Mouse (Mus musculus) R1 (cell line): ENCODE data around the gene Bola1.
"Not testable (repeated sequence)": the region's sequence is repeated elsewhere in the genome, so short reads cannot be mapped to it uniquely, and the experiment has no call there.

Experiments
- DNase-seq: peaks from one replicate; pipeline ENCODE4 v3.0.0-alpha.2; 2018; ENCODE audit warnings: low read depth, low spot score

The Bola1 gene

DNA sequence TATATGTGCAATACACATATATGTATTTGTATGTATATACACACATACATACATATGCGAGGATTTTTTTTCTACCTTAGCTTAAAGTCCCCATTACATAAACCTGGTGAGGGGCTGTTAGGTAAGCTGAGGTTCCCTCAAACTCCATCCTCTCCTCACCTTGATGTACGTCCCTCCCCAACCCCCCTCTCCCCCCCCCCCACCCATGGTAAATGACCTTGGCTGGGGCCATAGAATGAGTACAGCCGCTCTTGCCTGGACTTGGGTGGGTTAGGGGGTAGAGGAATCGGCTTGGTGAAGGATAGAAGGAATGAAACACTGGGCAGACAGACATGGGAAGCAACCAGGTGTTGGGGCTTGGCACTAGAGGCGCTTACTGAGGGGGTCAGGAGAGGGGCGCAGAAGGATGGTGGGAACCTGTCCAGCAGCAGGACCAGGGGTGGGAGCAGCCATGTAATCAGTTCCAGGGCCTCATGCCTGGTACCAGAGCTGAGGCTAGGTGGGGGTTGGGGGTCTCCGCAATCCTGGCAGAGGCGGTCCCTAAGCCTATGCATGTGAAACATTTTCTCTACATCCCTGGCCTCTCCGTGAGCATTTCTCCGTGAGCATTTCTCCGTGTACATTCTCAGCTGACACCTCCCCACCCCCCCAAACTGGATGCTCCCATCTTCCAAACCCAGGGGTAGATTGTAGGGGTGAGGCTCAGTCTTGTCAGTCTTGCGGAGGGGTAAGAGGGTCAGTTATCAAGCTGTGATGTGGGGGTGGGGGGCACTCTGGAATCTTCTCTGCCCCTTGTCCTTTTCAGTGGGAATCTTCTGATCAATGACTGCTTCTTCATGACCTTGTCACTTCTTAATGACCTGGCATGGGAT, 37.8 kb downstream of the Bola1 start:
- DNase-seq = no peak

DNA sequence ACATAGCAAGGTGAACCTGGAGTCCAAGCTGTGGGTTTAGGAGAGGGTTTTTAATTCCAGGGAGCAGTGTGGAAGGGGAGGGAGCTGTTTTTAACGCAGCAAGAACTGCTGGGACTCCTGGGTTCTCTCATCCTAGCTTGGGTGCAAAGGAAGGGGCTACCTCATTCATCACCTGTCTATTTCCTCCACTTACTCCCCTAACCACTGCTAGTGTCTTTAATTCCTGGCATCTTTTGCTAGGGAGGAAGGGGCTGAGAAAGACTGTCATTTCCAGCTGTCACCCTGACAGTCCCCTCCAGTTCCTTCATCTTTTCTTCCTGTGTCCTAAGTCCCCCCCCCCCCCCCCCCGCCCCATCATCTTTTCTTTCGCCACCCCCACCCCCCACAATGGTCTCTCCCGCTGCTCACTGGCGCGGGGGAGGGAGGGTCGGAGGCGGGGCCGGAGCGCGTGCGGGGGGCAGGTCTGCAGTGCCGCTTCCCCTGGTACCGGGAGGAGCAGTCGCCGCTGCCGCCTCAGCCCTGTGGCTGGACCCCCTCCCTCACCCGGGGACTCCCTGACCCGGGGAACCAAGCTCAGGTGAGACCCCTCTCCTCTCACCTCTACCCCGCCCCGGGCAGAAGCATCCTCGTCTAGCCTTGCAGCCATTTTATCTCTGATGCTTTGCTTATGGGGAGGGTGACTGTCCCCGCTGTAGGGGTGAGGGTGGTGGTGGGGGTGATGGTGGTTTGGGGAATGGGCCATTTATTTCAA, 38.6 kb downstream of the Bola1 start, which contains the start of gene Sv2a:
Gene Sv2a, plus strand, starts transcription at position 425 of the 751 bp plus-strand sequence.
- DNase-seq = peak; percentile 40

DNA sequence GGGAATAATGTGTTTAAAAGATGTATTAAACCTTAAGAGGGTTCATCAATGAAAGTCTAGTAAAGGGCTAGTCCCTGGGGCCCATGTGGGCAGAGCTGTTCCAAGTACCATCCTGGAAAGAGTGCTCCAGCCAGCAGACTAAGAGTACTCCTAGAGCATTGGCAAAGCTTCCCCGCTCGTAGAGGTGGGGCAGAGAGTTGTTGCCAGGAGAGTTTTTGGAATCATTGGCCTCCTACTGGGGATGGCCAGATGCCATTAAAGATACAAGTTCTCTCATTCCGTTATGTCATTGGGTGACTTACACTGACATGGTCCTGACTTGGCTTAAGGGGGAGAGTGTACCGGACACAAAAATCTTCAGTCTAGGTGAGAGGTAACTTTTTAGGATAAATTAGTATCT, 40.0 kb downstream of the Bola1 start:
- no peak for DNase-seq

DNA sequence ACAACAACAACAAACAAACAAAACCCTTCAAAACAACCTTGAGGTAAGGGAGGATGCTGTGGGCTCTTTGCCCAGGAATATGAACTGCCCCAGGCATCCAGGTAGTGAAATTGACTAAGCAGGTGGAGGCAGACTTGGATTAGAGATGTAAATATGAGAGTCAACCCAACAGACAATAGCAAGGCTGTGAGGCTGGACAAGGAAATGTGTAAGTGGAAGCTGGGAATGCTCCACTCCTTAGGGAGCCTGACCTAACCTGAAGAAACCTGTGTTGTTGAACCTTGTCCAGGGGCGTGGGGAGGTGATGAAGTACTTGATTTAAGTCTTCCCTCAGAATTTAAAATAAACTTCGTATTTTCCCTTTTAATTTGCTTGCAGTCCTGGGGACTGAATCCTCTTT, 40.6 kb downstream of the Bola1 start:
- DNase-seq = no peak

DNA sequence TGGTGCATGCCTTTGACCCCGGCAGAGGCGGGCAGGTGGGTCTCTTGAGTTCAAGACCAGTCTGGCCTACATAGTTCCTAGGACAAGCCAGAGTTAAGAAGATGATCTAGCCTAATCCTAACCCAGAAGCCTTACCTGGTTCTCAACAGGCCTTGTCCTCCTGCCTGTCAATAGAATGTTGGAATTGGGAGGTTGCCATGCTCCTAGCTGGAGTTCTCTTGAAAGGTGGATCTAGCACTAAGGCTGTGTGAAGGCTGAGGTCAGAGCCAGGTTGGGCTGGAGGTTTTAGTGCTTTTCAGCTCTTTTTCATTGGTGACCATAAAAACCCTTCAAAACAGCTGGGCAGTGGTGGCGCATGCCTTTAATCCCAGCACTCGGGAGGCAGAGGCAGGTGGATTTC, 41.1 kb downstream of the Bola1 start:
- no peak for DNase-seq

DNA sequence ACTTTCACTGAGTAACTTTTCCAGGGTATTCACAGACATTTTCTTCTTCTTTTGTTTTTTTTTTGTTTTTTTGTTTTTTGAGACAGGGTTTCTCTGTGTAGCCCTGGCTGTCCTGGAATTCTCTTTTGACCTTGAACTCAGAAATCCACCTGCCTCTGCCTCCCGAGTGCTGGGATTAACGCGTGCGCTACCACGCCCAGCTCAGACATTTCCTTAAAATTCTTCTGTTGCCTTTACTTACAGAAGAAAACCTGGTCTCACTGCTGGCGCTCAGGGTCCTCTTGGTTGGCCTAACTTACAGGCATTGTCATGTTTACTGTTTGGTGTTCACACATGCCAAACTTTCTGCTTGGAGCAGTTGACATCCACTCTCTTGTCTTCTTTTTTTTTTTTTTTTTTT, 44.3 kb downstream of the Bola1 start:
- DNase-seq = peak; percentile 90

DNA sequence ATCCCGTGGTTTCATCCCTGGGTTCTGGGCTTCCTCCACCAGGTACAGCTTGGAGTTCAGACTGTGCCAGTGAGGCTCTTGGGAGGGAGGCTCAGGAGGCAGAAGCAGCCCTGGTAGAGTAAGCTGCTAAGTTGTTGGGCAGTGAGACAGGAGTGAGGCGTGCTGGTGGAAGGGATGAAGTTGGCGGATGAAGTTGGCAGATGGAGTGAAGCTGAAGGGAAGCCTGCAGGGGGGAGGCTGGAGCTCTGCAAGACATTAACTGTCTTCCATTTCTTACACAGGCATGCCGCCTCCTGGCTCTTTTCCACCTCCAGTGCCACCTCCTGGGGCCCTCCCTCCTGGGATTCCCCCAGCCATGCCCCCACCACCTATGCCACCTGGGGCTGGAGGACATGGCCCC, 45.5 kb downstream of the Bola1 start:
- DNase-seq = not testable (repeated sequence)

DNA sequence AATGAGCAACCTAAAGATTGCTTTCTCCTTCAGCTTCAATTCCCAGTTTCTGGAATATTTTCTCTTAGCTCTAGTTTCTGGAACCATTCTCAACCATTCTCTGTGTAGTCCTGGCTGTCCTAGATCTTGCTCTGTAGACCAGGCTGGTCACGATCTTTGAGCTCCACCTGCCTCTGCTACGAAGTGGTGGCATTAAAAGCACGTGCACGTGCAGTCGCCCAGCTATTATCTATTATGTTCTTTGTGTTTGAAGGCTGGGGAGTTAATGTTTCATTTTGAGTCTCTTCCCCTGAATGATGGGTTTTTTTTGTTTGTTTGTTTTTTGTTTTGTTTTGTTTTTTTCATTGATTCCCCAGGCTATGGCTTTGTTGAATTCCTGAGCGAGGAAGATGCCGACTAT, 46.3 kb downstream of the Bola1 start:
- DNase-seq = no peak

DNA sequence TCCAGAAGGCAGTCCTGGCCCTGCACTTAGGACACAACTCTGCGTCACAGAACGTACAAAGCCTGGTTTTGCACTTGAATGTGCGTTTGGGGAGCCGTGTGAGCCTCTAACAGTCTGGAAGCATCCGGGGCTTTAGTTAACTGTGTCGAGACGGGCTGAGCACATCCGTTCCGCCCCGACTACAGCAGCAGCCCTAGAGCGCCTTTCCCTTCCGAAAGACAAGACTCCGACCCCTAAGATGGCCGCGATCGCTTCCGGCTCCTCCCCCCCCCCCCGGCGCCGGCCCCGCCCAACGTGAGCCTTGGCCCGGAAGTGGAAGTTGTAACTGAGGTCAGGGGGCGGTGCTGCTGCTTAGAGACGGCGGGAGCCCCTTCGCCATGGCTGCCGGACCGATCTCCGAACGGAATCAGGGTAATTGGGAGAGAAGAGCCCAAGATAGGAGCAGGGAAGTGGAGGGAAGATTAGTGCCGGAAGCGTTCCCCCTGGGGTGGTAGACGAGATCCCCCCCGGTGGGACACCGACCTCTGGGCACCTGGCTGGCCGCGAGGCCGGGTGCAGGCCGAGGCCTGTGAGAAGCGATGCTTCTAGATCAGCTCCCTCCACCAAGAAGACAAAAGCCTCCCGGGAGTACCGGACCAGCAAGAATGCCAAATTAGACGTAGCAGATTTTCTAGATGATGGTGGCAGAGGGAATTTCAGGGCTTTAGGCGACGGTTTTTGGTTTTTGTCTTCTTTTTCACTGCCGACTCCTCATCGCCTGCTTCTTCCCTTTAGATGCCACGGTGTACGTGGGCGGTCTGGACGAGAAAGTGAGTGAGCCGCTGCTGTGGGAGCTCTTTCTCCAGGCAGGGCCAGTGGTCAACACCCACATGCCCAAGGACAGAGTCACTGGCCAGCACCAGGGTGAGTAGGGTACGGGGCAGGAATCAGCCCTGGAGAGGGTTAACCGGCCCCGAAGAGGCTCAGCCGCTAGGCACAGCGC, 47.0 kb downstream of the Bola1 start, which contains the start of gene Sf3b4:
Gene Sf3b4, plus strand, starts transcription at position 136 of the 982 bp plus-strand sequence.
- peak; percentile 97 for DNase-seq

DNA sequence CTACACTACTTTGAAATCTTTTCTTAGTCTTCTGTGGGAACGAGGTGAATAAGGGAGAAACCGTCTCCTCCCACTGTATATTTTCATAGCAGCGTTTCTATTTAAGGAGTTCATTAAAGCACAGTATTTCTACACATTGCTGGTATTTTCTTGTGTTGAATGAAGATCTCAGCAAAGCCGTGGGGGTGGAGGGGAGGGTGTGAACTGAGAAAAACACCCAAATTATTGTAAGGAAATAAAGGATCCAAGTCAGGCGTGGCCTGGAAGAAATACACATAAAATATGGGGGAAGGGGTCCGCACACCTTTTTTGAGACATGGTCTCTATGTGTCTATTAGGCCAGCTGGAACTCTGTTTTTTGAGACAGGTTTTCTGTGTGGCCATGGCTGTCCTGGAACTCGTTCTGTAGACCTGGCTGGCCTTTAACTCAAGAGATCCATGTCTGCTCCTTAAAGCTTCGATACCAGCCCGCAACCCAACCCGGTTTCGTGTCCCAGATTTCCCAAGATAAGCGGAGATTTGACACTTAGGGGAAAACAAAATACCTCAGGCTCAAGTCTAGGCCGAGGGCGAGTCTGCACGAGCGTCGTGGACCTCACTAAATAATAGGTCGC, 47.8 kb downstream of the Bola1 start:
- no peak for DNase-seq

DNA sequence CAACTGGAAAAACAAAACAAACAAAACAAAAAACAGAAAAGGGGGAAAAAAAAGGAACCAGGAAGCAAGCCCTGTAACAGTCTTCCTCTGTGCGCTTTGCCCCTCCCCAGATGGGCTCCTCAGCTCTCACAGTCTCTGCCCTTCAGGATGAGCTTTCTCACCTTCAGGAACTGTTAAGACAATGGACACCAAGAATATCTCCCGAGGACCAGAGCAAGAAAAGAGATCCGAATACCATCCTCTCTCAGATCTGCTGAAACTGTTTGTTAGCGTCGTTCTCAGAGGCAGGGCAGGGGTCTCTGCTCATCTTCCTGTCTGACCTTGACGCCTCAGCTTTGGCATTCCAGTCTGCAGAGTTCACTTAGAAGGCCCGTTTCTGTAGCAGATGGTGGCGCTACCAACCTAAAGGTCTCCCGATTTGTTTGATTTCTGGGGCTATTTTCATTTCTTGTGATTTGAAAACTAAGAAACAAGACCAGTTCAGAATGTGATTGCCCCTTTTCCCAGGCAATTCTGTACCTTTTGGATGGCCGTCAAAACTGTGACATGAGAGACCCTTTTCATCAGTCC, 48.4 kb downstream of the Bola1 start:
- peak; percentile 55 for DNase-seq

DNA sequence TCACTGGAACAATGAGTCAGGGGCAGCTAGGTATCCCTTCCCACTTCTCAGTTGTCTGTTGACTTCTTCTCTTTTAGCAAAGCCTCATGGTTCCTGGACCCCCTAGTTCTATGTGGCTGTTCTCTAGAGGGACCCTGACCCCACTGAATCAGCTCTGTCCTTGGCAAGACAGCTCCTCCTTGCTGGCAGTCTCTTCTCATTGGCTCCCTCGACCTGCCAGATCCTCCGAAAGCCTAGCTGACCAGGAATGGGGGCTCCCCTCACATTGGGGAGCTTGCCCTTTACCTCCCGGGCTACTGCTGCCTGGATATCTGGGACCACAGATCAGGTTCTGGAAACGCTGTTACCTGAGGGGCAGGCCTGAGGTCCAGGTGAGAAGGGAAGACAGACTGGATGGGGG, 49.2 kb downstream of the Bola1 start:
- no peak for DNase-seq

DNA sequence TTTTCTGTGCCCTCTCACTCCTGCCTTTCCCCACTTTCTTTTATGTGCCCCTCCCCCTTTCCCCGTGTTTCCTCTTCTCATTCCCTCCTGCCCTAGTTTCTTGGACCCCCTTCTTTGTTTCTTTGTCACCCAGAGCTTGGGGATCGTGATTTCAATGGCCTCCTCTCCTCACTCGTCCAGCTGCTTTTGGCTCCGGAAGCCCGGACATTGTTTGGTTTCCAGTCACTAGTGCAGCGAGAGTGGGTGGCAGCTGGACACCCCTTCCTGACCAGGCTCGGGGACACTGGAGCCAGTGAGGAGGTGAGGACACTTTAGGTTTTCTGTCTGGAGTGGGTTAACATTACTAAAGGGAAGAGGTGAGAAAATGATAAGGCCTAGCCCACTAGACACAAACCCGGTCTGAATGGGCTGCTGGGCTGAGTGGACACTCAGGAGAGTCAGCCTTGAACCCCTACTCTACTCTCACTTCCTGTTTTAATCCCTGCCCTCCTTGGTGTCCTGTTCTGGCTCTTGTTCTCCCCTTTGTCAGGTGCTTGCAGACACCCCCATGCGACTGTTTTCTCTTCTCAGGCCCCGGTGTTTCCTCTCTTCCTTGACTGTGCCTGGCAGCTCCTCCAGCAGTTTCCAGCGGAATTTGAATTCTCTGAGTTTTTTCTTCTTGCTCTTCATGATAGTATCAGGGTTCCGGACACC, 50.9 kb downstream of the Bola1 start:
- no peak for DNase-seq

DNA sequence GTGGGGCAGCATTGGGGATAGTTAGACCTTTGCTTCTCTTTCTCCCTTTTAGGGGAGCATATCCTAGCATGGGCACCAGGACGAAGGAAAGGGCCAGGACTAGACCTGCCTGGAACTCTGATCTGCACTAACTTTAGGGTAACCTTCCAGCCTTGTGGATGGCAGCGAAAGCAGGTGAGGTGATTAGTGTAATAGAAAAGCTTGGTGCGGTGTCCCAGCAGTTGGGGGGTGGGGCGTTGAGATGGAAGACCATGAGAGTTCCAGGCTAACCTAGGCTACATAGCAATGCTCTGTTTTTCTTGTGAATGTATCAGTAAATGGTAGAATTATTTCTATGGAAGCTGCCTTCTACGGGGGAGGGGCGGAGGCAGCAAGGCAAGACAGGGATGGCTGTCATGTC, 56.5 kb downstream of the Bola1 start:
- no peak for DNase-seq

DNA sequence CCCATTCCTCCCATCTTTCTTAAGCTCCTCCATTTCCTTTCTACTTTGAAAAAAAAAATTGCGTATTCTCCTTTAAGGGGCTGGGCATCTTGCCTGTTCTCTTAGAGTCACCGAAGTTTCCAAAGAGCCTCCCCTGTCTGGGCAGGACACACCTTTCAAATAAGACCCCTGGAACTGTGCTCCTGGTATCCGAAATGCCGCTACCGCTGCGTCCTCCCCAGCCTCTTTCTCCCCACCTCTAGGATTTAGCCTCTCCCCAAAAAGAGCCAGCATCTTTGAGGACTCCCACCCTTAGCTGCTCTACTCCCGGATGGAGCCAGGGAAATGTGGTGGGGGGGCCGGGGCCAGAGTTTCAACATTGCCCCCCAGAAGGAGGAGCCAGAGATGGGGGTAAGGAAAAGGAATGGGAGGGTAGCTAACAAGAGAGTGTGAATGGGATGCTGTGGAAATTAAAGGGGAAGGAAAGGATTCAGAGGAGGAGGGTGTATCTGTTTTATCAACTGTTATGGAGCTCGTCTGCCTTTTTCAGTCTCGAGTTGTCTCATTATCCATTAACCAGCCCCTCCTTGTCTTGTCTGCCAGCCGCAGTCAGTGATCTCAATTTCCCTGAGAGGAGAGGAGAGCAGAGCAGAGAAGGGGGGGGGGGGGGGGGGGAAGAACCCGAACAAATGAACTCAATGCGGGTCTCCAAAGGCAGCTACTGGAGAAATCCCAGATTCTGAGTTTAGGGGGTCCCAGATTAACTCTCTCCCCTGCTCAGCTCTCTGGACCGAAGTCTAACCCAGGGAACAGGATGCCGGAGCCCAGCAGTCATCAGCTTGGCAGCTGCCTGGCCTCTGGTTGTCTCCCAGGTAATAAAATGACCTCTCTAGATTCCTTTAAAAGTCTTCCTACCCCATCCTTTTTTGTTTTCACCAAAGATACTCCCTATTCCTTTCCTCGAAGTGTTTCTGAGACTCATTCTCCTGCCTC, 57.4 kb downstream of the Bola1 start, which contains the start of gene Mtmr11:
Gene Mtmr11, plus strand, starts transcription at position 136 of the 972 bp plus-strand sequence.
- no peak for DNase-seq

DNA sequence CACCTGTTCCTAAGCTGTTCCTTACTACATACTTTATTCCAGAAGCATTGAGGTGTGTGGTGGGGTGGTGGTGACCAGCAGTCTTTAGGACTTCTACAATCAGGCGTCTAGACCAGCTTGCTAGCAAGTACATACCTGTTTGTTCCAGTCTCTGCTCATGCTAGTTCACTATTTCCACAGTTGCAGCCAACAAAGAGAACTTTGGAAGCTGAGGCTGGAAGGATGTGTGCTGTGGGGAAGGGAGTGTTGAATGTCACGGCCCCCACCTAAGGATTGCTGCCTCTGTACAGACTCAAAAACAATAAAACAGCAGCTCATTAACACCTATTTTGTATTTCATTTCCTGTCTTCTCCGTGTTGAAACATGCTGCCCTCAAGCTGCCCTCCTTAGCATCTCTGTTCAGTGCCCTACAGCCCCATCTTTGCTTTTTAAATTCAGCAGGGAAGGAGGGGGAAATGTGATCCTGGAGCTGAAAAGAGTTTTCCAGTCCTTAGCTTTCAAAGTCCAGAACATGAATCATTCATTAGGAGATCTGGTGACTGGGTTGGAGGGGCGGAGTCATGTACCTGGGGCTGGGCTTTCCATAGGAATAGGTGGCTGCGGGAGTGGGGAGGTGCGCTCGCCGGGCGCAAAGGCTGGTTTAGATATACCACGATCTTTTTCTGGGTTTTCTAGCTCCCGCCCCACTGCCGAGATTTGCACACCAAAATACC, 58.5 kb downstream of the Bola1 start:
- DNase-seq = peak; percentile 88

DNA sequence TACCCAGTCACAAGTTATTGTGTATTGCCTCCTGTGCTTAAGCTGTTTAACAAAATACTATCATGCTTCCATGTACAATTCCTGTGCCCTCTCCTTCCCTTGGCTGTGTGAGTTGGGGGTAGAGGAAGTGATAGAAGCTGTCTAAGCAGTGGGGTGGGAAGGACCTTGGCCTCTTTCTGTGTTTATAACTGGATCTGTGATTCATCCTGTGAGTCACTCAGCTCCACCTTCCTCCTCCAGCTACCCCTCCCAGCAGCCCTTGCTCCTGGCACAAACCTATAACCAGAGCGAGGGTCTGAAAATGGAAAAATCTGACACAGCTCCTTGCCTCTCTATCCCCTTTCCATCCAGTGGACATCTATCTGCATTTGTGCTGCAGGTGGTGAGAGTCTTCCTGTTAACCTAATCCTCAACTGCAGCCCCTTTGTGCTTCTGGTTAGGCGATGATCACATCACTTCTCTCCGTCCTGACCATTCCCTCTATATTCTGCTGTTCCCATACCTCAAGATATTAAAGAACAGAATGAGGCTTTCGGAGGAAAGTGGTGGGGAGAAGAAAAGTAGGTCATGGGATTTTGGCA, 59.2 kb downstream of the Bola1 start:
- no peak for DNase-seq

DNA sequence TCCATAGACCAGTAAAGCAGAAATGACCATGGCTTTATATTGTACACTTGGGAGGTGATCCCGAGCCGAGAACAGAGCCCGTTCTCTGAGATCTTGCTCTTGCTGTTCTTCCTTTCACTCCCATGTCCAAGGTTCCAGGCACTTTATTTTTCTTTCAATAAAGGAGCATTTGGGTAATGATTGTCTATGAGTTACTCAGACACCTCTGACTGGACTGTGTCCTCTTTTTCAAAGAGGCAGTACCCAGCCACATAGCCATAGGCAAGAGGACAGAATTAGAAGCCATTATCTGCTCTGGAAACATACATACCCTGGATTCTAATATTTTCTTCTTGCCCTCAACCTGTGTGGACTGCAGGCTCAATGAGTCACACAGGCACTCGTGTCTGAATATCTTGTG, 59.7 kb downstream of the Bola1 start:
- no peak for DNase-seq
